Mouse (Mus musculus) cerebellum, postnatal 4 days (tissue): ENCODE data around the gene Qprt.

Source experiments
- DNase-seq, 2 experiments: peaks; one replicate each; pipeline ENCODE4 v3.0.0; 2022; ENCODE audit warnings: low spot score in 2 of 2, mixed read lengths in 1 of 2

Gene Qprt

GRCm38 (mm10) chr7:127133125-127133524, 11.1 kb upstream of the Qprt start:
- DNase-seq, result no peak

- peak in 1 of 2 experiments; percentile 39 for DNase-seq
These were observed 7.6 kb upstream of the Qprt start for GRCm38 (mm10) chr7:127129638-127130037.

GRCm38 (mm10) chr7:127121061-127121910, 740 bp downstream of the Qprt start:
- DNase-seq, result no peak

GRCm38 (mm10) chr7:127118671-127119445, 3.2 kb downstream of the Qprt start:
- no peak for DNase-seq

GRCm38 (mm10) chr7:127117948-127118347, 4.1 kb downstream of the Qprt start:
- no peak for DNase-seq

GRCm38 (mm10) chr7:127116331-127116935, 5.6 kb downstream of the Qprt start:
- DNase-seq, result no peak

GRCm38 (mm10) chr7:127114920-127115319, 7.1 kb downstream of the Qprt start:
- no peak for DNase-seq

- DNase-seq, result no peak
These were observed 8.3 kb downstream of the Qprt start for GRCm38 (mm10) chr7:127113614-127114259.

- DNase-seq, result no peak
These were observed 9.0 kb downstream of the Qprt start for GRCm38 (mm10) chr7:127112921-127113597.

- no peak for DNase-seq
These were observed 9.7 kb downstream of the Qprt start for GRCm38 (mm10) chr7:127112251-127112841.

- DNase-seq, result peak in 1 of 2 experiments; percentile 45
These were observed 10.6 kb downstream of the Qprt start for GRCm38 (mm10) chr7:127111461-127111860.

GRCm38 (mm10) chr7:127110239-127111007, 11.6 kb downstream of the Qprt start:
- DNase-seq, result peak; percentile 59 to 82

- DNase-seq, result no peak
These were observed 16.5 kb downstream of the Qprt start for GRCm38 (mm10) chr7:127105551-127105950.

- peak; percentile 36 to 83 for DNase-seq
These were observed 17.3 kb downstream of the Qprt start for GRCm38 (mm10) chr7:127104560-127105332.

GRCm38 (mm10) chr7:127103960-127104359, 18.1 kb downstream of the Qprt start:
- DNase-seq, result no peak

GRCm38 (mm10) chr7:127102148-127102547, 19.9 kb downstream of the Qprt start:
- DNase-seq, result no peak

- no peak for DNase-seq
These were observed 20.5 kb downstream of the Qprt start for GRCm38 (mm10) chr7:127101451-127102016.

GRCm38 (mm10) chr7:127099528-127099927, 22.5 kb downstream of the Qprt start:
- no peak for DNase-seq

GRCm38 (mm10) chr7:127098950-127099349, 23.1 kb downstream of the Qprt start:
- DNase-seq, result no peak
